Mouse (Mus musculus): Measurements from ENCODE around the gene Sugp1. TPM values are rescaled to one million over a fixed set of nuclear protein-coding genes. Genes with fewer than 3 reads are reported as not detected.
A peak's percentile ranks its signal among the peaks of the same experiment; 100 is the strongest.
"Not testable (repeated sequence)": the region's sequence is repeated elsewhere in the genome, so short reads cannot be mapped to it uniquely, and the experiment has no call there.

The Sugp1 gene
- 10 to 100 TPM; 48.7 to 58.3 TPM for total RNA-seq (2021)

DNA sequence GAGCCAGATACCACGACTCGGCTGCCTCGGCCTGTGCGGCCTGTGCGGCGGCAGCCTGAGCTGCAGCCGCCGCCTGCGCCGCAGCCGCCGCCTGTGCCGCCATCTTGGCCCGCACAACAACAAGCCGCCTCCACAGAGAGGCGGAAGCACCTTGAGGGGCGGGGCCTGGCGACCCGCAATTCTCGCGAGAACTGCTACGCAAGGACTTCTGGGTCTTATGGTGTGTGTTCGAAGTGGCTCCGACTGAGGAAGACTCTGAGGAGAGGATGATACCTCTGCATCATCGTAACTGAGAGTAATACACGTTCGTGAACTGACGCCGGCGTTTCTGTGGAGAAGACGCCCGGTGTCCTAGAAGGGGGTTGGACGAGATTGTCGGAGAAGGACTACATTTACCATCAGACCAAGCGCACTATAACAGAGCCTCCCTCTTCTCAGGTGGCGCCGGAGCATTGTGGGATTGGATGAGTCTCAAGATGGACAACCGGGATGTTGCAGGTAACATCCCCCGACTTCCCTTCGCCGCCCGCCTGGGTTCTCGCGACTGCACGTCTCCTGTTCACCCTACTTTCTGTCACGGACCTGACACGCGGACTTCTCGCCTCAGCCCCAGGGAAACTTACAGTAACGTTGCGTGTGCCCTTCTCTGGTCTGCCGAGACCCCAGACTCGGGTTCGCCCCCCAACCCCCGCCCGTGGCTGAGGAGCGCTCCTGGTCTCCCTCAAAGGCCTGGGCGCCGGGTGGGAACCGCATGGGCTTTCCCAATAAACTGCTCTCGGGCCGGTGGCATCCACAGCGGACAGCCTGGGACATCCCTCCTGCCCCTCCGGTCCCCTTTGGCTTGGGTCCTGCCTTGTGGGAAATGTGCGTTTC, at the start of gene Sugp1, which contains the start of gene Mau2:
Gene Sugp1 (plus strand): TSS at position 231 of the 873 bp plus-strand sequence.
Gene Mau2 (minus strand): TSS at position 152 of the 873 bp plus-strand sequence.
- DNase-seq (ENCODE audit: extremely low spot score in 1 of 2, low spot score in 1 of 2): peak; percentile 88 to 91

- no peak for DNase-seq (ENCODE audit: extremely low spot score in 1 of 2, low spot score in 1 of 2)
These were observed 47.2 kb upstream of the Sugp1 start for GRCm38 (mm10) chr8:69995422-69995775.

DNA sequence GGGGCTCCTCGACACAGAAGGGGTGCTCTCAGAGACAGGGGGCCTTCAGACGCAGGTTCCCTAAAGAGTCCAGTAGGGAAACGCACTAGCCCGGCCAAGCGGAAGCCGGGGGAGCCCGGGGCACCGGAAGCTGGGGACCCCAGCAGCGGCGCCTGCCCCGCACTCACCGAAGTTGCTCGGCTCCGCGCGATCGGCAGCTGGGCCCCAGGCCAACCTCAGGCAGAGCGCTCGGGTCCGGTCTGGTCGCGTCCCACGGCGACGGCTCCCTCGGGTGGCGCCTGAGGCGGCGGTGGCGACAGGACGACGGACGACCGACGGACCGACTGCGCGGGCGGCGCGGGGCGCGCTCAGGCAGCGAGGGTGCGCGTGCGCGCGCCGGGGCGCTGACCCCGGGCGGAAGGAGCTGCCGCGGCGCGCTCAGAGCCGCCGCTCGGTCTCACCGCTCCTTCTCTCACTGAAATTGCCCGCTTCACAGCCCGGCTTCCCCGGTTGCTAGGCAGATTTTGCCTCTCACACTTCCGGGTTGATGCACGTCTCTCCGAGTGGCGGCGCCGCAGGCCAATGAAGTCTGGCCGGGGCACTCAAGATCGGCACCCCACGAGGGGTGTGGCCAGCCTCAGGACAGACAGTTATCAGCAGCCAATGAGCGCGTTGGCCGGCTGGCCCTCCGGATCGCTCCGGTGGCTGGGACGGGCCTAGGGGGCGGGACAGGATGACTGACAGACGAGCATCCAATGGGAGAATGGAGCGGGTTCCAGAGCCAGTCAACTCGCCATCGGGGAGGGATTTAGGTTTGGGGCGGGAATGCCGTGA, 46.6 kb upstream of the Sugp1 start, which contains the start of gene Gatad2a:
Gene Gatad2a (minus strand): TSS at position 609 of the 813 bp plus-strand sequence.
- peak; percentile 99 for DNase-seq (ENCODE audit: extremely low spot score in 1 of 2, low spot score in 1 of 2)

DNA sequence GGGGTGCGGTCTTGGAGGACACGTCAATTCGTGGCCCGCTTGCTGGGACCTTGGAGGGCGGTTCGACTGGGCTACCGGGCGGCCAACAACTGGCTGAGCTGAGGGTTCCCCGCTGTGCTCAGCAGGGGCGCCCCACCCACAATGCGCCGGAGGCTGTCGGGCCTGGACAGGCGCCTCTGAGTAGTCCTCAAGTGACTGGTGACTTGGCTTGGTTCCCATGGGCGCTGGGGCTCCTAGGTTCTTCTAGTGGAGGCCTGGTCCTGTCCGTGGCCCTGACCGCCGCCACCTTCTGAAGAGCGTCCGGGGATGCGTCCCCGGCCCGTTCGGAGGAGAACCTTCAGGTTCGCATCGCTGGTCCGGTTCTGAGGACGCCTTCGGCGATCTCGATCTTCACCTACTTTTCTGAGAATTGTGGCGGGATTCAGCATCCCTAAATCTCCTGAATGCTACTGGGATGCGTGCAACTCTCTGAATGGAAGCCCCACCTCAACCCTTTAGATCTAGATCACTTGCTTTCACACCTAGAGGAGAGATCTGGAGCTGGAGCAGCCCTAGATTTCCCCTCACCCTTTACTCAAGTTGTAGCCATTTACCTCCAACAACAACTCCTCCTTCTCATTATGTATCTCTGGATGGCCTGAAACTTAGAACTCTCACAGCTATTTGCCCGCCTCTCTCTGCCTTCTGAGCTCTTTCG, 45.9 kb upstream of the Sugp1 start:
- no peak for DNase-seq (ENCODE audit: extremely low spot score in 1 of 2, low spot score in 1 of 2)

DNA sequence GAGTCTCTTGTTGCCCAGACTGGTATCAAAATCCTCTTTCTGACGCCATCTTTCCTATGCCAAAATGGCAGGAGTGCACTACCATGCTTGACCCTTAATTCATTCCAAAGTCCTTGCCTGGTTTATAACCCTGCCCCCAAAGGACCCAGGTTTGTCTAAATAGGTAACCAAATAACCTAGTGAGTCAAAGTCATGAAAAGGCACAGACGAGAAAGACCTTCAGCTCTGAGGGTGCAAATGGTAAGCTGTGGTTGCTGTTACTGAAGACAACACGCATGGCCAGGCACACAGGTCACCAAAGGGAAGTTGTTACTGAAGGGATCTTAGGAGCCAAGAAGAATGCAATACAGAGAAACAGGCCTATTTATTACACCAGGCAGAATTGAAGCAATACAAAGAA, 43.9 kb upstream of the Sugp1 start:
- no peak for DNase-seq (ENCODE audit: extremely low spot score in 1 of 2, low spot score in 1 of 2)

GRCm38 (mm10) chr8:69999236-69999635, 43.4 kb upstream of the Sugp1 start:
- DNase-seq (ENCODE audit: extremely low spot score in 1 of 2, low spot score in 1 of 2): no peak

- DNase-seq (ENCODE audit: extremely low spot score in 1 of 2, low spot score in 1 of 2): no peak
These were observed 42.4 kb upstream of the Sugp1 start for GRCm38 (mm10) chr8:70000226-70000625.

DNA sequence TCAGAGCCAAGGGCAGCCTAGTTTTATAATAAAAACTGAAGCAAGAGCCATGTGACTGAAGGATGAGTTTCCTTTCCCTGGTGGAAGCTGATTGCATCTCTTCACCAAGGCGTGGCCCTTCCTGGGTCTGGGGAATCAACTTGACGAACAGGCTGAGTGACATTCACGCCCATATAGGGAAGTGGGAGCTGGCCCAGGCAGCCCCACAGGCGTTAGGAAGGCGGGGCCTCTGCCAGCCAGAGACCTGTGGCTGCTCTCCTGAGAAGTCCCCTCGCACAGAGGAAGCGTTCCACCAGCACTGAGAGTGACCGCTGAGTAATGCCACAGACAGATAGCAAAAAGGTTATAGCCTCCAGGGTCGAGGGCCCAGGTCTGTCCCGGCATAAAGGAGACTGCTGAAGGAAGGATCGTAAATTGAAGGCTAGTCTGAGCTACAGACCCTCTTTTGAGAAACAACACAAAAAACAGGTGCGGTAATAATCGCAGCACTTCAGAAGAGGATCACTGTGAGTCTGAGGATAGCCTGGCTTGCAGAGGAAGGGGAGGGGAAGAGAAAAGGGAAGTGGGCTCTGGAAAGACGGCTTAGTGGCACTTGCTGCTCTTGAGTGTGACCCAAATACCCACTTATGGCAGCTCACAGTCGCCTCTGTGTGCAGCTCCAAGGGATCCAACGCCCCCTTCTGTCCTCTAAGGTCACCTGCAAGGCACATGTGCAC, 41.3 kb upstream of the Sugp1 start:
- DNase-seq (ENCODE audit: extremely low spot score in 1 of 2, low spot score in 1 of 2): no peak

GRCm38 (mm10) chr8:70001892-70002191, 40.8 kb upstream of the Sugp1 start:
- not testable (repeated sequence) for DNase-seq (ENCODE audit: extremely low spot score in 1 of 2, low spot score in 1 of 2)

DNA sequence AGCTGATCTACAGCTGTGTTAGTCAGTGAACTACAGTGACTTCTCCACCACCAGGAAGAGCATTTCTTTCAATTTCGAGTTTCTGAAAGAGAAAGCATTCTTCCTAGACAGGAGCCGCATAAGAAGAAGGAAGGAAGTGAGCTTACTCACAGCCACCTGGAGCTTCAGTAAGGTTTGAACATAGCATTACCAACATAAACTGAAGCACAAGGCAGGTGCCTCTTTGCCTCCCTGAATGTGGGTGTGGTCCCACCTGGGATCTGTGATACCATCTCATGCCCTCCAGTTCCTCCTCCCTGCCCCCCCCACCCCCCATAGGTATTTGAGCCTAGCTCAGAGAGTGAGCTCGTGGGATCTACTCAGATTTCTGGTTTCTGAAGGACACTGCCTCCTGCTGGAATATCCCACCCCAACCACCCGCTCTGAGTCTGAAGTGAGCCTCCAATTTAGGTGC, 39.4 kb upstream of the Sugp1 start:
- no peak for DNase-seq (ENCODE audit: extremely low spot score in 1 of 2, low spot score in 1 of 2)

DNA sequence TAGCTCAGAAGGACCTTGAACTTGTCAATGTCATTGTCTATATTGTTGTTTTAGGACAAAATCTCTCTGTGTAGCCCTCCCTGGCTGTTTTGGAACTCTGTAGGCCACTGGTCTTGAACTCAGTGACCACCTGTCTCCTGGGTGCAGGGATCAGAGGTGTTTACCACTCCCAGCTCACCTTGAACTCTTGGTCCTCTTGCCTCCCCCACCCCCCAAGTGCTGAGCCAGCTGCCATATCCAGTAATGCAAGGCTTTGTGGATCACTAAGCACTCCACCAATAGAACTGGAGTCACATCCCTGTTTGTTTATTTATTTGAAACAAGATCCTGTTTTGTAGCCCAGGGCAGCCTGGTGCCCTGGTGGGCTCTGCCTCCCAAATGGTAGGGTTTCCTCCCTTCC, 38.3 kb upstream of the Sugp1 start:
- no peak for DNase-seq (ENCODE audit: extremely low spot score in 1 of 2, low spot score in 1 of 2)

DNA sequence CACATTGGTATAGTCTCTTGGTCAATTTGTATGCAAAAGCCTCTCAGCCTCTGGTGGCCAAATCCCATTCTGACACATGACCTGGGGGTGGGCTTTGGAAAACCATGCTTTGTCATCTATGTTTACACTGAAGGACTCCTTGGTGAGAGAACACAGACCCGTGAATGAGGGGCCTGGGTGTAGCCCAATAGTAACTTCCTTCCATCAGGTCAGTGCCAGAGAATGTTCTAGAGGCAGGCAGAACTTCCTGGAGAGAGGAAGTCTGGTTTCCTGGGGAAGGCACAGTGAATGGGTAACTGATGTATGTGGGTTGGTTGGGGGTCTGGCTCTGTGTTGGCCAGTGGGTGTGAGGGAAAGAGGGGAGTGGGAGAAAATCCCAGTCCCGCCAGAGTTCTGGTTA, 37.4 kb upstream of the Sugp1 start:
- no peak for DNase-seq (ENCODE audit: extremely low spot score in 1 of 2, low spot score in 1 of 2)

DNA sequence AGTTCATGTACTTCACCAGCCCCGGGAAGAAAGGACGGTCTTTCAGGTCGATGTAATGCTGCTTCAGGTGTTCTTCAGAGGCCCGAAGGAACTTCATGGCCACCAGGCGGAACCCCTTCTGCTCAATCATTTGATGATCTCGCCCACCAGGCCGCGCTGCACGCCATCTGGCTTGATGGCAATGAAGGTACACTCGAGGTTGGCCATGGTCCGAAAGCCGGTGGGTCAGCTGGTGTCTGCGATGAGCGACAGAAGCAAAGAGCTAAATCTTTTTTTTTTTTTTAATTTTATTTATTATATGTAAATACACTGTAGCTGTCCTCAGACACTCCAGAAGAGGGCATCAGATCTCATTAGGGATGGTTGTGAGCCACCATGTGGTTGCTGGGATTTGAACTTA, 31.8 kb upstream of the Sugp1 start:
- DNase-seq (ENCODE audit: extremely low spot score in 1 of 2, low spot score in 1 of 2): not testable (repeated sequence)

- no peak for DNase-seq (ENCODE audit: extremely low spot score in 1 of 2, low spot score in 1 of 2)
These were observed 30.3 kb upstream of the Sugp1 start for GRCm38 (mm10) chr8:70012350-70012749.

GRCm38 (mm10) chr8:70012763-70013162, 29.9 kb upstream of the Sugp1 start:
- no peak for DNase-seq (ENCODE audit: extremely low spot score in 1 of 2, low spot score in 1 of 2)

- no peak for DNase-seq (ENCODE audit: extremely low spot score in 1 of 2, low spot score in 1 of 2)
These were observed 27.6 kb upstream of the Sugp1 start for GRCm38 (mm10) chr8:70015017-70015416.

GRCm38 (mm10) chr8:70023596-70023995, 19.0 kb upstream of the Sugp1 start:
- no peak for DNase-seq (ENCODE audit: extremely low spot score in 1 of 2, low spot score in 1 of 2)

DNA sequence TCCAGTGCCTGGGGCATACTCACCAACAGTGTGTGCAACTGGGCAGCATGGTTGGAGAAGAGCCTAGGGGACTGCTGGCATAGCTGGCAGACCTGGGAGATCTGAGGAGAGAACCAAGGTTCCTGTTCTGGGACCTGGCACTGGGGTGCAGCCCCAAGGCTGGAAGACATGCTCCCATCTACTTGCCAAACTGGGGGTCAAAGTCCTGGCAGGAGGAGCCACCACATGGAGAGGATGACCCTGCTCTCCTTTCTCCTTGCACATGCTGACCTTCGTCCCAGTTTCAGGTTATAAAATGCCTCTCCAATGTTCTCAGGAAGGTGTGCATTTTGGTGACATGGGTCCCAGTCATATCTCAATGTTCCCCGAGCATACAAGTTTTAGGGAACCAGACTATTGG, 16.5 kb upstream of the Sugp1 start:
- no peak for DNase-seq (ENCODE audit: extremely low spot score in 1 of 2, low spot score in 1 of 2)

GRCm38 (mm10) chr8:70030255-70030654, 12.4 kb upstream of the Sugp1 start:
- no peak for DNase-seq (ENCODE audit: extremely low spot score in 1 of 2, low spot score in 1 of 2)

DNA sequence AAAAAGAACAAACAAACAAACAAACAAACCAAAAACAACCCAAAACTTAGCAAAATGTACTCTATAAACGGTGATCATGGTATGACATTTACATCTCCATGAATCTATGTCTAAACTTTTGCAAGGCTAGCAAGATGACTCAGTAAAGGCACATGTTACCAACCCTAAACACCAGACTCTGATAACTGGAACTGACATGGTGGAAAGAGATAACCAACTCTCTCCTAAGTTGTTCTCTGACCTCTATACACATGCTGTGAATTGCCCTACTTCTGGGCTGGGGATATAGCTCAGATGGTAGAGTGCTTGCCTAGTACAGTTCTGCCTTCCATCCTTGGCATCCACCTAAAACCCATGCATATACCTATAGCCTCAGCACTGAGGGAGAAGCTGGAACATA, 4.6 kb upstream of the Sugp1 start:
- DNase-seq (ENCODE audit: extremely low spot score in 1 of 2, low spot score in 1 of 2): no peak
